In genomic region chr9:115703791-115704190, GRCm38 (mm10) we compare ENCODE assay signal across 22 mouse cellular contexts.
DNase-seq lines count a peak whose midpoint lies in the region; ATAC-seq and TF ChIP-seq lines count a peak whose summit lies in the region.
"Had no signal": no experiment of that assay in that cellular context is flagged by ENCODE, and none has a peak within 500 bp of the region (broad histone marks: within the 10 kb centered on the region; RNA-seq: fewer than 3 reads in every experiment).

No protein-coding gene starts in this region.

- H3K4me2 ChIP-seq in forebrain, embryonic 11.5 days (ENCODE audit: low read depth, low read length, severe bottlenecking): no peak overlapping the region
- H3K4me2 ChIP-seq: embryonic facial prominence, embryonic 15.5 days; heart, embryonic 13.5 days; limb, embryonic 12.5 days; liver, embryonic 15.5 days; lung, embryonic 14.5 days; midbrain, embryonic 12.5 days; neural tube, embryonic 15.5 days had no signal

- no peak overlapping the region for H3K27ac ChIP-seq in thymus, adult 2 months (ENCODE audit: control insufficient read depth, insufficient read depth, low read length)
- H3K27ac ChIP-seq in forebrain, embryonic 11.5 days (ENCODE audit: low read depth, low read length): no peak overlapping the region
- H3K27ac ChIP-seq: embryonic facial prominence, embryonic 10.5 days; embryonic facial prominence, embryonic 15.5 days; heart, adult 2 months; heart, embryonic 13.5 days; kidney, postnatal 0 days; left cerebral cortex, adult 2 months; limb, embryonic 12.5 days; liver, embryonic 15.5 days; midbrain, embryonic 12.5 days; neural tube, embryonic 15.5 days; stomach, postnatal 0 days had no signal

- H3K27me3 ChIP-seq in thymus, adult 2 months (ENCODE audit: control insufficient read depth, insufficient read depth, low read length): no peaks in the 10 kb centered on the region
- no peaks in the 10 kb centered on the region for H3K27me3 ChIP-seq in forebrain, embryonic 11.5 days (ENCODE audit: control insufficient read depth, insufficient read depth, low read length)
- H3K27me3 ChIP-seq: embryonic facial prominence, embryonic 15.5 days; heart, embryonic 13.5 days; limb, embryonic 12.5 days; liver, embryonic 15.5 days; midbrain, embryonic 12.5 days; neural tube, embryonic 15.5 days had no signal

- peaks cover 12% of the 10 kb centered on the region for H3K4me1 ChIP-seq in thymus, adult 2 months (replicated peaks; ENCODE audit: control insufficient read depth, insufficient read depth, low read length)
- H3K4me1 ChIP-seq in forebrain, embryonic 11.5 days (replicated peaks; ENCODE audit: control insufficient read depth, insufficient read depth, low read length): peaks cover 3% of the 10 kb centered on the region
- H3K4me1 ChIP-seq: embryonic facial prominence, embryonic 15.5 days; liver, embryonic 15.5 days; midbrain, embryonic 12.5 days had no signal

- no peaks in the 10 kb centered on the region for H3K36me3 ChIP-seq in thymus, adult 2 months (ENCODE audit: control insufficient read depth, insufficient read depth, low read length)
- H3K36me3 ChIP-seq in forebrain, embryonic 11.5 days (ENCODE audit: control insufficient read depth, insufficient read depth, low read length): no peaks in the 10 kb centered on the region
- H3K36me3 ChIP-seq: embryonic facial prominence, embryonic 10.5 days; embryonic facial prominence, embryonic 15.5 days; heart, embryonic 13.5 days; limb, embryonic 12.5 days; liver, embryonic 15.5 days; midbrain, embryonic 12.5 days; neural tube, embryonic 15.5 days had no signal

- H3K9me3 ChIP-seq in forebrain, embryonic 11.5 days (ENCODE audit: control insufficient read depth, low read length): no peaks in the 10 kb centered on the region
- H3K9me3 ChIP-seq: embryonic facial prominence, embryonic 10.5 days; embryonic facial prominence, embryonic 15.5 days; heart, embryonic 13.5 days; limb, embryonic 12.5 days; liver, embryonic 15.5 days; midbrain, embryonic 12.5 days; neural tube, embryonic 15.5 days had no signal

- no peak for TF ChIP-seq CTCF in thymus, adult 2 months (IDR thresholded peaks at IDR 0.05; ENCODE audit: borderline replicate concordance, control insufficient read depth, extremely low read depth, insufficient read depth, low read length, poor library complexity)

- peak; percentile 60 for DNase-seq in CD4-positive, CD25-positive, alpha-beta regulatory T cell, adult 2 months (ENCODE audit: low read depth, low spot score)
- DNase-seq in induced T-regulatory cell, adult 2 months (ENCODE audit: low read depth): peak; percentile 42
- peak; percentile 77 for DNase-seq in thymus, adult 2 months
- peak; percentile 71 to 80 for DNase-seq in thymus, postnatal 36 days
- no peak for DNase-seq in neural tube, embryonic 10.5 days (ENCODE audit: extremely low spot score, low spot score)
- DNase-seq in forebrain, embryonic 11.5 days (ENCODE audit: low spot score): no peak
- DNase-seq in gastrocnemius, postnatal 14 days: no peak

- ATAC-seq in CD4-positive, CD25-positive, alpha-beta regulatory T cell, adult 4 months: no peak
- no peak for ATAC-seq in forebrain, embryonic 11.5 days (replicated peaks; ENCODE audit: low FRiP score)
- ATAC-seq: hindbrain, embryonic 16.5 days had no signal

- H3K9ac ChIP-seq in forebrain, embryonic 11.5 days (ENCODE audit: low read length): no peak overlapping the region
- H3K9ac ChIP-seq: embryonic facial prominence, embryonic 15.5 days; heart, embryonic 13.5 days; limb, embryonic 12.5 days; liver, embryonic 15.5 days; lung, embryonic 14.5 days; midbrain, embryonic 12.5 days; neural tube, embryonic 15.5 days had no signal

- 41% methylated on average over 7 of the region's 7 CpGs for WGBS in thymus, adult 2 months
- 89% methylated on average over 7 of the region's 7 CpGs for WGBS in forebrain, embryonic 11.5 days

- no peak for TF ChIP-seq POLR2A in thymus, adult 2 months (IDR thresholded peaks at IDR 0.05; ENCODE audit: control insufficient read depth, extremely low read depth, insufficient read depth, low read length, poor library complexity)

- intact Hi-C loops in gastrocnemius, postnatal 14 days (cut with DNase I; ENCODE audit: low total_unique reads): no loop called here

- no peak overlapping the region for H3K4me3 ChIP-seq in thymus, adult 2 months (ENCODE audit: control insufficient read depth, insufficient read depth, low read length)
- no peak overlapping the region for H3K4me3 ChIP-seq in forebrain, embryonic 11.5 days (ENCODE audit: low read depth, low read length)
- H3K4me3 ChIP-seq: embryonic facial prominence, embryonic 10.5 days; embryonic facial prominence, embryonic 15.5 days; heart, adult 2 months; heart, embryonic 13.5 days; left cerebral cortex, adult 2 months; limb, embryonic 12.5 days; liver, embryonic 15.5 days; midbrain, embryonic 12.5 days; myocyte; neural tube, embryonic 15.5 days had no signal

Comparison
In these comparisons a context has a peak if more than half of its experiments do, and no peak if none do; other contexts are left out.
1. DNase-seq: peak in CD4-positive, CD25-positive, alpha-beta regulatory T cell, adult 2 months (single experiment), induced T-regulatory cell, adult 2 months (single experiment), thymus, adult 2 months (single experiment) and thymus, postnatal 36 days (2 of 2); none in neural tube, embryonic 10.5 days (single experiment), forebrain, embryonic 11.5 days (single experiment) and gastrocnemius, postnatal 14 days (single experiment).